Mouse (Mus musculus) limb, embryonic 10.5 days (tissue): ENCODE results near the gene Gm281. TPM values are rescaled to one million over a fixed set of nuclear protein-coding genes. Genes with fewer than 3 reads are reported as not detected.

Experiments
- DNase-seq: peaks from one replicate; pipeline ENCODE4 v3.0.0-alpha.2; 2017; ENCODE audit warnings: low spot score
- H3K27ac ChIP-seq: fragments of 300-500 bp; sonication (generic); 2 replicates; pipeline ENCODE4 v1.5.1; 2016; ENCODE audit warnings: mild to moderate bottlenecking
- H3K27me3 ChIP-seq: fragments of 300-500 bp; sonication (generic); 2 replicates; pipeline ENCODE4 v1.6.1; 2016; ENCODE audit warnings: low read depth, mild to moderate bottlenecking; ENCODE audit not compliant: poor library complexity, severe bottlenecking
- H3K36me3 ChIP-seq: fragments of 300-500 bp; sonication (generic); 2 replicates; pipeline ENCODE4 v1.6.1; 2016; ENCODE audit warnings: mild to moderate bottlenecking, moderate library complexity
- H3K4me1 ChIP-seq: fragments of 300-500 bp; sonication (generic); 2 replicates; pipeline ENCODE4 v1.6.1; 2016
- H3K4me3 ChIP-seq: fragments of 300-500 bp; sonication (generic); 2 replicates; pipeline ENCODE4 v1.5.1; 2016; ENCODE audit warnings: mild to moderate bottlenecking, moderate library complexity
- H3K9me3 ChIP-seq: fragments of 300-500 bp; sonication (generic); replicated peaks from 2 replicates; pipeline ENCODE4 v1.6.1; 2016; ENCODE audit warnings: mild to moderate bottlenecking
- WGBS: fragments of 180-500 bp; shearing (Covaris S2); methylation state at CpG from one replicate; pipeline ENCODE4 v1.1.7; 2016; 5-methylcytosine and 5-hydroxymethylcytosine counted together
- microRNA-seq: library from miRNA; unstranded; fragments of <30 nt; microRNA quantifications from one replicate; pipeline ENCODE4, GENCODE M21; 2017
- polyA plus RNA-seq: library from polyadenylated mRNA; unstranded; fragments of >200 nt; fragmentation: Nextera tagmentation; extraction: Ambion mirVana; gene quantifications from 2 replicates; pipeline ENCODE4 v1.2.1, GENCODE M21; 2016

Gm281 gene
- polyA plus RNA-seq, 1 experiment from 2014 or later: 0.10 TPM

GRCm38 (mm10) chr14:13778383-13778782 lies 135.9 kb downstream of the Gm281 start:
- Histone ChIP-seq H3K4me3 (no peak overlapping the region), H3K9me3 (no peaks in the 10 kb centered on the region), H3K36me3 (no peaks in the 10 kb centered on the region), H3K27me3 (no peaks in the 10 kb centered on the region), H3K4me1 (no peaks in the 10 kb centered on the region), H3K27ac (no peak overlapping the region)
- 55% methylated on average over 5 of the region's 6 CpGs for WGBS
- DNase-seq: no peak

- no peaks in the 10 kb centered on the region for H3K36me3 ChIP-seq
- peaks cover 14% of the 10 kb centered on the region for H3K4me1 ChIP-seq
- DNase-seq: no peak
- 79% methylated on average over 2 of the region's 2 CpGs for WGBS
- no peak overlapping the region for H3K4me3 ChIP-seq
- no peaks in the 10 kb centered on the region for H3K27me3 ChIP-seq
- H3K9me3 ChIP-seq: no peaks in the 10 kb centered on the region
- H3K27ac ChIP-seq: peak overlapping the region; percentile 37
These were observed 143.1 kb downstream of the Gm281 start for GRCm38 (mm10) chr14:13771163-13771562.

GRCm38 (mm10) chr14:13770686-13771085 lies 143.6 kb downstream of the Gm281 start:
- peak overlapping the region; percentile 62 for H3K27ac ChIP-seq
- no peaks in the 10 kb centered on the region for H3K27me3 ChIP-seq
- peak; percentile 43 for DNase-seq
- no peaks in the 10 kb centered on the region for H3K36me3 ChIP-seq
- 5% methylated on average over 1 of the region's 1 CpGs for WGBS
- H3K9me3 ChIP-seq: no peaks in the 10 kb centered on the region
- H3K4me3 ChIP-seq: no peak overlapping the region
- H3K4me1 ChIP-seq: peaks cover 14% of the 10 kb centered on the region

Small RNA genes lying within 50 kb of the gene (microRNA-seq; reads per million reads assigned to microRNA genes)
- gene Gm27506: not detected

Other genes starting within 250 kb of the Gm281 start
- gene Sntn, start 243.6 kb downstream of the Gm281 start, polyA plus RNA-seq: not detected in 2 replicates
- gene Atxn7, start 47.0 kb upstream of the Gm281 start, polyA plus RNA-seq: 2.6 and 3.0 TPM in 2 replicates
- 220 and 221 TPM in 2 replicates for gene Thoc7, start 47.4 kb upstream of the Gm281 start, polyA plus RNA-seq
- gene Psmd6, start 206.5 kb upstream of the Gm281 start, polyA plus RNA-seq: 292 and 302 TPM in 2 replicates